Mouse (Mus musculus) kidney, embryonic 16.5 days (tissue): ENCODE measurements around the gene Prkar1b. TPM values are rescaled to one million over a fixed set of nuclear protein-coding genes. Genes with fewer than 3 reads are reported as not detected.

Source experiments
- ATAC-seq: fragments of 200-750 bp; cut with Nextera tagmentation; 2 replicates; pipeline ENCODE4 v1.8.0; 2017; ENCODE audit warnings: moderate TSS enrichment; ENCODE audit not compliant: low FRiP score, low TSS enrichment
- H3K27ac ChIP-seq: fragments of 300-500 bp; sonication (generic); 2 replicates; pipeline ENCODE4 v1.5.1; 2014; ENCODE audit warnings: low read length
- H3K27me3 ChIP-seq: fragments of 300-500 bp; sonication (generic); 2 replicates; pipeline ENCODE4 v1.6.1; 2014; ENCODE audit warnings: low read length, control low read depth, mixed read lengths; ENCODE audit not compliant: insufficient read depth
- H3K36me3 ChIP-seq: fragments of 300-500 bp; sonication (generic); 2 replicates; pipeline ENCODE4 v1.6.1; 2014; ENCODE audit warnings: low read length, control low read depth, mixed read lengths; ENCODE audit not compliant: insufficient read depth
- H3K4me1 ChIP-seq: fragments of 300-500 bp; sonication (generic); 2 replicates; pipeline ENCODE4 v1.6.1; 2014; ENCODE audit warnings: low read length, control low read depth, mixed read lengths; ENCODE audit not compliant: insufficient read depth
- H3K4me2 ChIP-seq: fragments of 300-500 bp; sonication (generic); replicated peaks from 2 replicates; pipeline ENCODE4 v1.6.1; 2014; ENCODE audit warnings: low read depth, low read length
- H3K4me3 ChIP-seq: fragments of 300-500 bp; sonication (generic); 2 replicates; pipeline ENCODE4 v1.5.1; 2014; ENCODE audit warnings: mild to moderate bottlenecking, low read length
- H3K9ac ChIP-seq: fragments of 300-500 bp; sonication (generic); replicated peaks from 2 replicates; pipeline ENCODE4 v1.6.1; 2014; ENCODE audit warnings: low read length
- H3K9me3 ChIP-seq: fragments of 300-500 bp; sonication (generic); 2 replicates; pipeline ENCODE4 v1.6.1; 2016; ENCODE audit warnings: low read length, control low read depth
- WGBS: fragments of 180-500 bp; shearing (Covaris S2); extraction: QIAGEN DNeasy Blood & Tissue Kit; methylation state at CpG from one replicate; pipeline ENCODE4 v1.1.7; 2014; 5-methylcytosine and 5-hydroxymethylcytosine counted together
- polyA plus RNA-seq: library from polyadenylated mRNA; unstranded; fragments of >200 nt; fragmentation: Nextera tagmentation; extraction: Ambion mirVana; gene quantifications from 2 replicates; pipeline ENCODE4 v1.2.1, GENCODE M21; 2015

The Prkar1b gene
- polyA plus RNA-seq, 1 experiment from 2014 or later, result 24.6 TPM

- peaks cover 3% of the 10 kb centered on the region; the same call in 1 of the 2 replicates for H3K9me3 ChIP-seq
- H3K9ac ChIP-seq, result peak overlapping the region; percentile 84
- peaks cover 60% of the 10 kb centered on the region for H3K4me1 ChIP-seq
- H3K36me3 ChIP-seq, result no peaks in the 10 kb centered on the region
- H3K27ac ChIP-seq, result peak overlapping the region; percentile 96
- peak overlapping the region; percentile 91 for H3K4me2 ChIP-seq
- peak overlapping the region; percentile 80 for H3K4me3 ChIP-seq
- peak; percentile 3; the same call in 1 of the 2 replicates for ATAC-seq
- WGBS, result 9% methylated on average over 24 of the region's 24 CpGs
- H3K27me3 ChIP-seq, result peaks cover 47% of the 10 kb centered on the region
Observed at GRCm38 (mm10) chr5:138996322-138997073, 153.3 kb downstream of the Prkar1b start.

DNA sequence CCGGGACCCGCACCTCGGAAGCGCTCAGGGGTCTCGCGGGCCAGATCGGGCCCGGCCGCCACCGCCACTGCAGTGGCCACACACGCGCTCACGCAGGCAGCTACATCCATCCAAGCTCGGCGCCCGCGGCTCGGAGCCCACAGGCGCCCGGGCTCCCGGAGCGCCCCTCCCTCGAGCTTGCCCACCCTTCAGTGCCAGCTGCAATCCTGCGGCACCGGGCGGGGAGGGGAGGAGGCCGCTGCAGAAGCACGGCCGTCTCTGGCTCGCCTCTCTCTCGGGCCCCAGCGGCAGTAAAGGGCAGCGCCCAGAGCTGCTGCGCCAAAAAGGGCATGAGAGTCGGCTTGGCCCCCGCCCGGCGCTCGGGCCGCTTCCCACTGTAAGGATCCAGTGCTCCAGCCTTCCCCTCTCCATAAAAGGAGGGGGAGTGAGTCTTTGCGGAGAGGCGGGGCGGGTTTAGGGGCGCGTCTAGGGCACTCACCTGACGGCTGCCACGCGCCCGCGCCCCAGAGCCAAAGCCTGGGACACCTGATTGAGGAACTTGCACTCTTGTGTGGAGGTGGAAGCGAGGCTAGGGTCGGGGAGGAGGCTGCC, 154.0 kb downstream of the Prkar1b start:
- Histone ChIP-seq H3K4me3 (peak overlapping the region; percentile 80), H3K9me3 (0 out of 2 replicates have a peak, but pooled peaks cover 3% of the 10 kb centered on the region), H3K4me1 (peaks cover 66% of the 10 kb centered on the region), H3K4me2 (peak overlapping the region; percentile 91), H3K27me3 (peaks cover 53% of the 10 kb centered on the region), H3K9ac (peak overlapping the region; percentile 84), H3K36me3 (no peaks in the 10 kb centered on the region), H3K27ac (peak overlapping the region; percentile 96)
- peak; percentile 24 for ATAC-seq
- WGBS, result under 1% methylated on average over 34 of the region's 52 CpGs

GRCm38 (mm10) chr5:138994786-138995720, 154.7 kb downstream of the Prkar1b start:
- H3K4me3 ChIP-seq, result peak overlapping the region; percentile 80
- peaks cover 70% of the 10 kb centered on the region for H3K4me1 ChIP-seq
- peak overlapping the region; percentile 84 for H3K9ac ChIP-seq
- H3K27me3 ChIP-seq, result peaks cover 53% of the 10 kb centered on the region
- no peaks in the 10 kb centered on the region for H3K36me3 ChIP-seq
- peak overlapping the region; percentile 91 for H3K4me2 ChIP-seq
- peak overlapping the region; percentile 96 for H3K27ac ChIP-seq
- 0 out of 2 replicates have a peak, but pooled peaks cover under 1% of the 10 kb centered on the region for H3K9me3 ChIP-seq
- ATAC-seq, result peak; percentile 40
- WGBS, result under 1% methylated on average over 69 of the region's 127 CpGs

DNA sequence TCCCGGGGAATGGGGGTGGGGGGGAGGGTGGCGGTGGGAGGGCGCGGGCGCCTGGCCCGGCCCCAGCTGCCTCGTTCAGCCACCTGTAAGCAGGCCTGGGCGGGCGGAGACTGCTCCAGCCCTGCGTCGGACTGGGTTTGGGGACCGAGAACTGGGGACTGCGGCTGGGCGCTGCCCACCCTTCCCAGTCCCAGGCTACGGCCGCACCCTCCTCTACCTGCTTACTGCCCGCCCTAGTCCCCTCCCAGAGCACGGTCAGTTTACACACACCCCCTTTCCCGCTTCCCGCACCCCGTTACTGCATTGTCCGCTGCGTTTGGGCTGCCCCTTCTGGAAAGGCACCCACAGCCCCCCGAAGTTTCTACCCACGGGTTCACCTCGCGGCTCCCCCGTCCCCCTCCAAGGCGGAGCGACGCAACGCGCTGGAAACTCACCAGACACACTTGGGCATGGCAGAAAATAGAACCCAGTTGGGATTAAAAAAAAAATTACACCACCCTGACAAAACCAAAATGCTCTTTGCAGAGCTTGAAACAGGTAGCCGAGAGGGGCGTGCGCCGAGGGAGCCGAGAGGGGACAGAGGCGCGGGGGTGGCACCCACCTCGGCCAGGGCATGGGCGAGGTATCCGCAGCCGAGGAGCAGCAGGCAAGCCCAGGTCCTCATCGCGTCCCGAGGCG, 155.6 kb downstream of the Prkar1b start:
- peak overlapping the region; percentile 84 for H3K9ac ChIP-seq
- peak overlapping the region; percentile 96 for H3K27ac ChIP-seq
- H3K27me3 ChIP-seq, result peaks cover 53% of the 10 kb centered on the region
- H3K4me1 ChIP-seq, result peaks cover 65% of the 10 kb centered on the region
- H3K36me3 ChIP-seq, result no peaks in the 10 kb centered on the region
- ATAC-seq, result peak; percentile 46
- WGBS, result under 1% methylated on average over 46 of the region's 48 CpGs
- peak overlapping the region; percentile 80 for H3K4me3 ChIP-seq
- H3K9me3 ChIP-seq, result no peaks in the 10 kb centered on the region
- peak overlapping the region; percentile 91 for H3K4me2 ChIP-seq

GRCm38 (mm10) chr5:138993371-138994107, 156.3 kb downstream of the Prkar1b start:
- Histone ChIP-seq H3K36me3 (no peaks in the 10 kb centered on the region), H3K27ac (peak overlapping the region; percentile 96), H3K9me3 (no peaks in the 10 kb centered on the region), H3K4me1 (peaks cover 67% of the 10 kb centered on the region), H3K27me3 (peaks cover 46% of the 10 kb centered on the region), H3K4me3 (peak overlapping the region; percentile 80), H3K4me2 (peak overlapping the region; percentile 91), H3K9ac (peak overlapping the region; percentile 84)
- 0% methylated on average over 40 of the region's 40 CpGs for WGBS
- ATAC-seq, result 0 out of 2 replicates have a peak, but pooled peaks have one; percentile 5

DNA sequence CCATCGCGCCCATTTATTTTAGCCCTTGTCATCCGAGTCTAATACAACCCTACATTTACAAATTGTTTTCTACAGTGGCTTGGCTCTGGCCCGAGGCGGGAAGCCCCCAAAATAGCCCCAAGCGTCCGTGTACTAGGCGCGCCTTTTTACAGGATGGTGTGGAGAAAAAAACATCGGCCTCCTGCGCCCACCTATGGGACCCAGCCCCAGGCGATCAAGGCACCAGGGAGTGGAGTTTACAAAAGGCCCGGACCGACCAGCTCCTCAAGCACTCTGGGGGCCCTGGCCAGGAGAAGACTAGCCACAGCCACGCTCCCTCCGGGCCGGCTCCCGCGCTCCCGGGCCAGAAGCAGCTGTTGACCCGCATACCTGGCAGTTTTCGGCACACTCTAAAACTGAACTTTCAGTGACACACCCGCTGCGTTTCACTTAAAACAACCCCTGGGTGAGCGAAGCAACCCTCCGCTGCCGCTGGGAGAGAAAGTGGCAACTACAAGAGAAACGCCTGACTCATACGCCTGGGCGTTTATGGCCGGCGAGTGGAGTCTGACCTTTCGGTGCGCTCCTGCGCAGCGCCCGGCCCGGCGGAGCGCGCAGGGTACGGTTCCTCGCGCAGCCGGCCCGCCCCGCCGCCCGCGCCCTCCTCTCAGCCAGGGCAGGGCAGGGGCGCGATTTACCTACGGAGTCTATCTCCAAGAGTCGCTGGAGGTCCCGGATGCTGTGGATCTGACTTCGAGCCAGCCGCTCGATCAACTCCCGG, 157.0 kb downstream of the Prkar1b start:
- peaks cover 39% of the 10 kb centered on the region for H3K27me3 ChIP-seq
- peak overlapping the region; percentile 84 for H3K9ac ChIP-seq
- H3K9me3 ChIP-seq, result no peaks in the 10 kb centered on the region
- WGBS, result 4% methylated on average over 59 of the region's 59 CpGs
- peaks cover 4% of the 10 kb centered on the region; the same call in 1 of the 2 replicates for H3K36me3 ChIP-seq
- peak overlapping the region; percentile 80 for H3K4me3 ChIP-seq
- H3K27ac ChIP-seq, result peak overlapping the region; percentile 96
- peak overlapping the region; percentile 91 for H3K4me2 ChIP-seq
- H3K4me1 ChIP-seq, result peaks cover 63% of the 10 kb centered on the region
- ATAC-seq, result no peak

DNA sequence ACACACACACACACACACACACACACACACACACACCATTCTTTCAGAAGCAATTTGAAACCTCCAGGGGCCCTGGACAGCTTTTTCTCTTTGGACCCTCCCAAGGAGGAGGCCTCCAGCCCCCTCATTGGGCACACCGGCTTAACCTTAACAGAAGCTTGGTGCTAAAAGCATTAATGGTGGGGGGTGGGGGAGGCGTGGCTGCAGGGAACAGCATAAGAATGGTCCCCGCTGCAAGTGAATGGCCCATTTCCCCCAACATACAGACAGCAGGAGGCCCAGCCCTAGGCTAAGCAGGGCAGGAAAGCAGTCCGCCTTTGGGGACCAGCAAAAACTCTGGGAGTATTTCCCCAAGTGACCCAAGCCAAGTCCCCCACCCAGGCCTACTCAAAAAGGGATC, 158.1 kb downstream of the Prkar1b start:
- H3K27me3 ChIP-seq, result peaks cover 28% of the 10 kb centered on the region
- H3K4me3 ChIP-seq, result no peak overlapping the region
- no peak for ATAC-seq
- peaks cover 14% of the 10 kb centered on the region for H3K36me3 ChIP-seq
- H3K9ac ChIP-seq, result no peak overlapping the region
- no peak overlapping the region for H3K27ac ChIP-seq
- no peaks in the 10 kb centered on the region for H3K9me3 ChIP-seq
- H3K4me1 ChIP-seq, result peaks cover 53% of the 10 kb centered on the region
- H3K4me2 ChIP-seq, result peak overlapping the region; percentile 91; the same call in 1 of the 2 replicates
- 37% methylated on average over 4 of the region's 4 CpGs for WGBS

DNA sequence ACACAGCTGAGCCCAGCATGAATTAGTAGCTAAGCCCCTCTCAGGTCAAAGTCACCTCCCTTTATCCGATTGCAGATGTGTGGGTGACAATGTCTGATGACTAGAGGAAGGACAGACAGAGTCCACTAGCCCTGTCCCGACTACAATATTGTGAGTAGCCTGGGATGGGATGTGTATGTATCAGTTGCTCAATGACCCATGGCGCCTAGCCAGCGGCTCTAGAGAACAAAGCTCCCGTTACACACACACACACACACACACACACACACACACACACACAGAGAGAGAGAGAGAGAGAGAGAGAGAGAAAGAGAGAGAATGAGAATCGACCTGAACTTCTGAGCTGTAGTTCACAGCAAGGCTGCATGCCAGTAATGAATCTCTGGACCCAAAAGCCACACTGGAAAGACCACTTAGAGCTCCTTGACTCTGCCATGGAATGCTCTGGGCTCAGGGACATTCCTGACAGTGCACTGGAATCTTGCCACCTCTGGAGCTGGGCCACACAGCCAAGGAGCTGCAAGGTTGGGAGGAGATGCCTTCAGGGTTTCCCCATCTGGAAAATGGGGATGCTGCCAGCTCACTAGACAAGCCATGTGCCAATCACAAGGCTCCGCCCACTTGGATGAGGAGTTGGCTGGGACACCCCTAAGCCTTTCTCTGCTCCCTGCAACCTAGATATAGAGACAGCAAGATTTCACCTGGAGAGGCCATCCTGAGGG, 159.0 kb downstream of the Prkar1b start:
- H3K27ac ChIP-seq, result no peak overlapping the region
- H3K4me1 ChIP-seq, result peaks cover 44% of the 10 kb centered on the region
- H3K9me3 ChIP-seq, result no peaks in the 10 kb centered on the region
- H3K4me3 ChIP-seq, result no peak overlapping the region
- ATAC-seq, result no peak
- 36% methylated on average over 7 of the region's 7 CpGs for WGBS
- peaks cover 22% of the 10 kb centered on the region; the same call in 1 of the 2 replicates for H3K27me3 ChIP-seq
- peaks cover 23% of the 10 kb centered on the region for H3K36me3 ChIP-seq
- no peak overlapping the region for H3K9ac ChIP-seq
- H3K4me2 ChIP-seq, result no peak overlapping the region
